Mouse (Mus musculus) erythroblast, embryonic 14.5 days (primary cell): Measurements from ENCODE around the gene Vdr.

ENCODE experiments used
- GATA1 ChIP-seq: IDR thresholded peaks from 2 replicates; pipeline ENCODE4 v1.6.1; 2012; ENCODE audit warnings: low read length, inconsistent platforms, mixed read lengths
- TAL1 ChIP-seq: IDR thresholded peaks from 3 replicates; pipeline ENCODE4 v1.6.1; 2012; ENCODE audit warnings: low read length, inconsistent platforms, mixed read lengths

DNA sequence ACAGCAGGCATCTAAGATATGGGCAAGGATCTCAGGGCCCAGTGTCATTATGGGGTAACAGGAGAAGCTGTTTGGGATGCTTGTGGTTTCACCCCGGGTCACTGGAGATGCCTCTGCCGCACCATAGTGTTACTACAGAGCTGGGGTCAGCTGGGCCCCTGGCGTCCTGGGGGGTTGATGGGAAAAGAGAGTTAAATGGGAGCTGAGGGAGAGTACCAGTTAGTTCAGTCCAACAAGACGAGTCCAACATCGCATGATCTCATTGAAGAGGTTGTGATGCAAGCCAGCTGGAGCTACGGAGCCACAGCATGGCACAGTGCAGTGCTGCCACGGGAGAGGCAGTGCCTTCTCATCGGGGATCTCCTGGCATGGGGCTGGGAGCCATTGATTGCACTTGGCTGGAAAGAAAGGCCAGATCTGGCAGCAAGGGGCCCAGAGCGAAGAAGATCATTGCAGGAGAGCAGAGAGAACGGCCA is 22.9 kb downstream of the Vdr start:
- TF ChIP-seq TAL1, result no peak
- no peak for TF ChIP-seq GATA1
